Mouse (Mus musculus) midbrain, postnatal 0 days (tissue): Measurements from ENCODE around the gene Cfap58. TPM values are rescaled to one million over a fixed set of nuclear protein-coding genes. Genes with fewer than 3 reads are reported as not detected.

Experiments used
- ATAC-seq: fragments of 200-750 bp; cut with Nextera tagmentation; 2 replicates; pipeline ENCODE4 v1.8.0; 2017; ENCODE audit warnings: moderate number of reproducible peaks, mild to moderate bottlenecking, moderate TSS enrichment, moderate library complexity; ENCODE audit not compliant: low FRiP score
- DNase-seq: peaks from one replicate; pipeline ENCODE4 v3.0.0-alpha.2; 2015; ENCODE audit warnings: low spot score
- H3K27ac ChIP-seq: fragments of 300-500 bp; sonication (generic); 2 replicates; pipeline ENCODE4 v1.5.1; 2014; ENCODE audit warnings: low read depth, mild to moderate bottlenecking, low read length, mixed read lengths
- H3K27me3 ChIP-seq: fragments of 300-500 bp; sonication (generic); 2 replicates; pipeline ENCODE4 v1.6.1; 2014; ENCODE audit warnings: low read length, control low read depth, mixed read lengths; ENCODE audit not compliant: insufficient read depth
- H3K36me3 ChIP-seq: fragments of 300-500 bp; sonication (generic); 2 replicates; pipeline ENCODE4 v1.6.1; 2014; ENCODE audit warnings: low read length, control low read depth, mixed read lengths; ENCODE audit not compliant: insufficient read depth
- H3K4me1 ChIP-seq: fragments of 300-500 bp; sonication (generic); 2 replicates; pipeline ENCODE4 v1.6.1; 2014; ENCODE audit warnings: mild to moderate bottlenecking, control low read depth, antibody characterized with exemption, low read length, mixed read lengths; ENCODE audit not compliant: insufficient read depth
- H3K4me2 ChIP-seq: fragments of 300-500 bp; sonication (generic); 2 replicates; pipeline ENCODE4 v1.6.1; 2014; ENCODE audit warnings: low read depth, mild to moderate bottlenecking, low read length, mixed read lengths; ENCODE audit not compliant: poor library complexity, severe bottlenecking
- H3K4me3 ChIP-seq: fragments of 300-500 bp; sonication (generic); 2 replicates; pipeline ENCODE4 v1.5.1; 2014; ENCODE audit warnings: low read depth, mild to moderate bottlenecking, low read length, moderate library complexity
- H3K9ac ChIP-seq: fragments of 300-500 bp; sonication (generic); replicated peaks from 2 replicates; pipeline ENCODE4 v1.6.1; 2014; ENCODE audit warnings: mild to moderate bottlenecking, low read length, moderate library complexity, mixed read lengths; ENCODE audit not compliant: poor library complexity, severe bottlenecking
- H3K9me3 ChIP-seq: fragments of 300-500 bp; sonication (generic); 2 replicates; pipeline ENCODE4 v1.6.1; 2016; ENCODE audit warnings: low read length, control low read depth
- CTCF ChIP-seq: IDR thresholded peaks from 2 replicates; pipeline ENCODE4 v1.5.1; 2016; ENCODE audit warnings: antibody characterized with exemption, mild to moderate bottlenecking
- WGBS: fragments of 180-500 bp; shearing (Covaris S2); extraction: QIAGEN DNeasy Blood & Tissue Kit; methylation state at CpG from one replicate; pipeline ENCODE4 v1.1.7; 2014; 5-methylcytosine and 5-hydroxymethylcytosine counted together
- polyA plus RNA-seq: library from polyadenylated mRNA; unstranded; fragments of >200 nt; fragmentation: Nextera tagmentation; extraction: Ambion mirVana; gene quantifications from 2 replicates; pipeline ENCODE4 v1.2.1, GENCODE M21; 2015
- total RNA-seq: library from RNA; depleted of rRNA; stranded (reverse); fragments of >200 nt; gene quantifications from 2 replicates; pipeline ENCODE4 v1.2.3, GENCODE M21; 2014

Gene Cfap58
- total and polyA plus RNA-seq, 2 experiments from 2014 or later = 0.54 to 1.2 TPM

- WGBS = 63% methylated on average over 13 of the region's 13 CpGs
- Histone ChIP-seq H3K27ac (no peak overlapping the region), H3K27me3 (no peaks in the 10 kb centered on the region), H3K36me3 (no peaks in the 10 kb centered on the region), H3K9me3 (no peaks in the 10 kb centered on the region), H3K4me2 (no peak overlapping the region), H3K4me3 (no peak overlapping the region), H3K4me1 (no peaks in the 10 kb centered on the region), H3K9ac (no peak overlapping the region)
- DNase-seq (no peak), ATAC-seq (no peak)
- no peak for TF ChIP-seq CTCF
Measured at GRCm38 (mm10) chr19:47988880-47989574, 51.6 kb downstream of the Cfap58 start.

- Histone ChIP-seq H3K27ac (no peak overlapping the region), H3K36me3 (no peaks in the 10 kb centered on the region), H3K9me3 (no peaks in the 10 kb centered on the region), H3K4me3 (no peak overlapping the region), H3K4me1 (no peaks in the 10 kb centered on the region), H3K27me3 (no peaks in the 10 kb centered on the region), H3K9ac (no peak overlapping the region), H3K4me2 (no peak overlapping the region)
- 77% methylated on average over 4 of the region's 4 CpGs for WGBS
- DNase-seq (no peak), ATAC-seq (no peak)
- no peak for TF ChIP-seq CTCF
Measured at GRCm38 (mm10) chr19:47989575-47989891, 52.1 kb downstream of the Cfap58 start.

GRCm38 (mm10) chr19:48001240-48001639, 63.8 kb downstream of the Cfap58 start:
- no peak for TF ChIP-seq CTCF

GRCm38 (mm10) chr19:48001774-48002173, 64.3 kb downstream of the Cfap58 start:
- no peaks in the 10 kb centered on the region for H3K27me3 ChIP-seq
- no peaks in the 10 kb centered on the region for H3K36me3 ChIP-seq
- DNase-seq (no peak), ATAC-seq (no peak)
- no peak overlapping the region for H3K27ac ChIP-seq
- H3K4me2 ChIP-seq = no peak overlapping the region
- H3K9ac ChIP-seq = no peak overlapping the region
- H3K4me3 ChIP-seq = no peak overlapping the region
- H3K4me1 ChIP-seq = no peaks in the 10 kb centered on the region
- TF ChIP-seq CTCF = no peak
- H3K9me3 ChIP-seq = no peaks in the 10 kb centered on the region
- WGBS = 79% methylated on average over 11 of the region's 11 CpGs

More at GRCm38 (mm10) chr19:48001240-48001639, 63.8 kb downstream of the Cfap58 start:
- Histone ChIP-seq H3K9ac (no peak overlapping the region), H3K4me3 (no peak overlapping the region), H3K27ac (no peak overlapping the region), H3K36me3 (no peaks in the 10 kb centered on the region), H3K9me3 (no peaks in the 10 kb centered on the region), H3K27me3 (no peaks in the 10 kb centered on the region), H3K4me1 (no peaks in the 10 kb centered on the region), H3K4me2 (no peak overlapping the region)
- 50% methylated on average over 13 of the region's 13 CpGs for WGBS
- DNase-seq (no peak), ATAC-seq (no peak)

GRCm38 (mm10) chr19:48008771-48009413, 71.4 kb downstream of the Cfap58 start:
- 71% methylated on average over 12 of the region's 12 CpGs for WGBS
- no peaks in the 10 kb centered on the region for H3K36me3 ChIP-seq
- TF ChIP-seq CTCF = no peak

GRCm38 (mm10) chr19:48009586-48010331, 72.3 kb downstream of the Cfap58 start:
- DNase-seq = no peak
- no peak for ATAC-seq

More at GRCm38 (mm10) chr19:48008771-48009413, 71.4 kb downstream of the Cfap58 start:
- Histone ChIP-seq H3K4me3 (no peak overlapping the region), H3K27me3 (no peaks in the 10 kb centered on the region), H3K4me2 (no peak overlapping the region), H3K9me3 (no peaks in the 10 kb centered on the region), H3K27ac (no peak overlapping the region), H3K9ac (no peak overlapping the region), H3K4me1 (no peaks in the 10 kb centered on the region)
- ATAC-seq (no peak), DNase-seq (no peak)

More at GRCm38 (mm10) chr19:48009586-48010331, 72.3 kb downstream of the Cfap58 start:
- Histone ChIP-seq H3K9ac (no peak overlapping the region), H3K9me3 (no peaks in the 10 kb centered on the region), H3K27ac (no peak overlapping the region), H3K27me3 (no peaks in the 10 kb centered on the region), H3K36me3 (no peaks in the 10 kb centered on the region), H3K4me3 (no peak overlapping the region), H3K4me2 (no peak overlapping the region), H3K4me1 (no peaks in the 10 kb centered on the region)
- WGBS = 58% methylated on average over 15 of the region's 15 CpGs
- no peak for TF ChIP-seq CTCF
